Mouse (Mus musculus): ENCODE data around the gene Gm30191.

Gm30191 gene

GRCm38 (mm10) chr4:134252131-134252910, 5.6 kb downstream of the Gm30191 start:
- DNase-seq: peak; percentile 38 to 41

GRCm38 (mm10) chr4:134252911-134253721, 6.4 kb downstream of the Gm30191 start:
- no peak for DNase-seq

- DNase-seq: peak in 1 of 2 experiments; percentile 10
Measured at GRCm38 (mm10) chr4:134253722-134254324, 7.1 kb downstream of the Gm30191 start, which contains the start of gene Grrp1. Gene Grrp1 (minus strand): TSS chr4:134254106.

GRCm38 (mm10) chr4:134254835-134255234, 8.1 kb downstream of the Gm30191 start:
- no peak for DNase-seq

GRCm38 (mm10) chr4:134255854-134256253, 9.1 kb downstream of the Gm30191 start:
- peak in 1 of 2 experiments; percentile 11 for DNase-seq

GRCm38 (mm10) chr4:134256407-134257197, 9.9 kb downstream of the Gm30191 start:
- DNase-seq: peak in 1 of 2 experiments; percentile 20

- no peak for DNase-seq
Measured at GRCm38 (mm10) chr4:134257198-134258009, 10.7 kb downstream of the Gm30191 start.

- DNase-seq: no peak
Measured at GRCm38 (mm10) chr4:134258354-134258753, 11.6 kb downstream of the Gm30191 start.

GRCm38 (mm10) chr4:134263191-134263590, 16.5 kb downstream of the Gm30191 start:
- peak; percentile 80 to 83 for DNase-seq

GRCm38 (mm10) chr4:134265860-134266585, 19.3 kb downstream of the Gm30191 start:
- DNase-seq: no peak

GRCm38 (mm10) chr4:134268102-134268655, 21.4 kb downstream of the Gm30191 start:
- DNase-seq: no peak

- DNase-seq: peak in 1 of 2 experiments; percentile 26
Measured at GRCm38 (mm10) chr4:134269622-134270021, 22.9 kb downstream of the Gm30191 start.

GRCm38 (mm10) chr4:134271979-134272378, 25.2 kb downstream of the Gm30191 start:
- DNase-seq: no peak

GRCm38 (mm10) chr4:134272731-134273416, 26.1 kb downstream of the Gm30191 start:
- no peak for DNase-seq

- no peak for DNase-seq
Measured at GRCm38 (mm10) chr4:134273417-134274345, 26.9 kb downstream of the Gm30191 start.

GRCm38 (mm10) chr4:134284942-134285341, 38.2 kb downstream of the Gm30191 start:
- peak; percentile 30 to 34 for DNase-seq

GRCm38 (mm10) chr4:134286226-134287167, 39.8 kb downstream of the Gm30191 start:
- peak in 1 of 2 experiments; percentile 65 for DNase-seq
